Mouse (Mus musculus) MEL (cell line): Measurements from ENCODE around the gene Trim13.

Source experiments
- CHD2 ChIP-seq: IDR thresholded peaks from 2 replicates; pipeline ENCODE4 v1.6.1; 2011; ENCODE audit warnings: low read length, improper control_type of control experiment
- CTCF ChIP-seq, 3 experiments: IDR thresholded peaks in 2 of 3; conservative IDR thresholded peaks in 1 of 3; 2 replicates each; pipeline ENCODE4 v1.5.1; 2011 to 2012; ENCODE audit warnings: low read length in 3 of 3, low read depth in 2 of 3, mild to moderate bottlenecking in 2 of 3, improper control_type of control experiment in 1 of 3, inconsistent platforms in 1 of 3, mixed read lengths in 1 of 3, moderate library complexity in 1 of 3; ENCODE audit not compliant: control insufficient read depth in 1 of 3, insufficient read depth in 1 of 3, poor library complexity in 1 of 3, severe bottlenecking in 1 of 3
- KAT2A ChIP-seq: conservative IDR thresholded peaks from 2 replicates; pipeline ENCODE4 v1.6.1; 2012; ENCODE audit warnings: low read depth, low read length, improper control_type of control experiment, inconsistent platforms
- NRF1 ChIP-seq: IDR thresholded peaks from 2 replicates; pipeline ENCODE4 v1.6.1; 2014; ENCODE audit warnings: low read depth, mild to moderate bottlenecking, inconsistent platforms, low read length, improper control_type of control experiment, moderate library complexity; ENCODE audit not compliant: poor library complexity, insufficient read depth, severe bottlenecking
- POLR2A ChIP-seq, 2 experiments: IDR thresholded peaks; 2 replicates each; pipeline ENCODE4 v1.6.1; 2011 to 2012; ENCODE audit warnings: low read length in 2 of 2, mild to moderate bottlenecking in 2 of 2, control low read depth in 1 of 2, improper control_type of control experiment in 1 of 2, low read depth in 1 of 2, moderate library complexity in 1 of 2; ENCODE audit not compliant: control insufficient read depth in 1 of 2, insufficient read depth in 1 of 2, poor library complexity in 1 of 2
- POLR2AphosphoS2 ChIP-seq: IDR thresholded peaks from 2 replicates; pipeline ENCODE4 v1.6.1; 2011; ENCODE audit warnings: low read length, improper control_type of control experiment
- RCOR1 ChIP-seq: IDR thresholded peaks from 2 replicates; pipeline ENCODE4 v1.6.1; 2012; ENCODE audit warnings: low read depth, mild to moderate bottlenecking, inconsistent platforms, low read length, improper control_type of control experiment
- TAL1 ChIP-seq: IDR thresholded peaks from 2 replicates; pipeline ENCODE4 v1.6.1; 2012; ENCODE audit warnings: mild to moderate bottlenecking, inconsistent platforms, low read length, moderate library complexity, mixed read lengths
- TCF12 ChIP-seq: IDR thresholded peaks from 2 replicates; pipeline ENCODE4 v1.6.1; 2014; ENCODE audit warnings: low read depth, mild to moderate bottlenecking, inconsistent platforms, low read length, improper control_type of control experiment, moderate library complexity
- USF1 ChIP-seq: IDR thresholded peaks from 2 replicates; pipeline ENCODE4 v1.6.1; 2014; ENCODE audit warnings: low read depth, mild to moderate bottlenecking, inconsistent platforms, low read length, improper control_type of control experiment, moderate library complexity
- ZKSCAN1 ChIP-seq: IDR thresholded peaks from 2 replicates; pipeline ENCODE4 v1.6.1; 2012; ENCODE audit warnings: low read depth, mild to moderate bottlenecking, inconsistent platforms, low read length, improper control_type of control experiment, moderate library complexity
- ZMIZ1 ChIP-seq: IDR thresholded peaks from 2 replicates; pipeline ENCODE4 v1.6.1; 2012; ENCODE audit warnings: low read depth, mild to moderate bottlenecking, inconsistent platforms, low read length, improper control_type of control experiment, moderate library complexity

DNA sequence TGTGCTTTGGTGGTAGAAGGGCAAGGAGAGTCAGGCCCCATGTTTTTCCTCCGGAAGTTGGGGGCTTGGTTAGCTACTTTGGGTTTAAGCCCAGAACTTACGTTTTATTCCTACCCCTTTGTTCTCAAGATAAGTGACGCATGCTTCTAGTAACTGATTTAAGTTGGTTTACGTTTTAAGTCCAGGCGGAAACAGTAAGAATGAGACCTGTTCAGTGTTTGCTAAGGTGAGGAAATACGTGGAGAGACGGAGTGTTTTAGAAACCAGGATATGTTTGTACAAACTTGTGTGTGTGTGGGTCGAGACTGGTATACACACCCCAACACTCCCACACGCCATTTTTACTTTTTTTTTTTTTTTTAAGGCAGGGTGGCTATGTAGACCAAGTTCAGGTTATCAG, 3.3 kb downstream of the Trim13 start:
- no peak for TF ChIP-seq TCF12
- TF ChIP-seq CTCF (IDR thresholded peaks at IDR 0.05 in 2 of 3, conservative IDR thresholded peaks at IDR 0.05 in 1 of 3; ENCODE audit: control insufficient read depth in 1 of 3, insufficient read depth in 1 of 3, low read depth in 2 of 3, low read length in 3 of 3, poor library complexity in 1 of 3, severe bottlenecking in 1 of 3), result no peak
- TF ChIP-seq KAT2A, result no peak
- TF ChIP-seq ZMIZ1, result no peak
- no peak for TF ChIP-seq USF1
- no peak for TF ChIP-seq CHD2
- no peak for TF ChIP-seq TAL1
- TF ChIP-seq POLR2A (IDR thresholded peaks at IDR 0.05; ENCODE audit: control insufficient read depth in 1 of 2, insufficient read depth in 1 of 2, low read depth in 1 of 2, low read length in 2 of 2, poor library complexity in 1 of 2), result no peak
- no peak for TF ChIP-seq RCOR1
- TF ChIP-seq POLR2AphosphoS2, result no peak
- TF ChIP-seq ZKSCAN1, result no peak
- TF ChIP-seq NRF1, result no peak
